Mouse (Mus musculus) myocyte (in vitro differentiated cells): Measurements from ENCODE around the gene C5ar1. TPM values are rescaled to one million over a fixed set of nuclear protein-coding genes. Genes with fewer than 3 reads are reported as not detected.
"Not testable (repeated sequence)": the region's sequence is repeated elsewhere in the genome, so short reads cannot be mapped to it uniquely, and the experiment has no call there.

Experiments used
- H3K27me3 ChIP-seq: one replicate; pipeline ENCODE4 v1.6.1; 2011; ENCODE audit not compliant: control insufficient read depth, insufficient read depth, insufficient read length
- H3K36me3 ChIP-seq: one replicate; pipeline ENCODE4 v1.6.1; 2011; ENCODE audit not compliant: control insufficient read depth, insufficient read depth
- H3K4me2 ChIP-seq: one replicate; pipeline ENCODE4 v1.6.1; 2011; ENCODE audit warnings: low read depth, control low read depth
- H3K4me3 ChIP-seq: one replicate; pipeline ENCODE4 v1.5.1; 2011; ENCODE audit warnings: mild to moderate bottlenecking, control low read depth, moderate library complexity
- H3K79me2 ChIP-seq: one replicate; pipeline ENCODE4 v1.6.1; 2011; ENCODE audit not compliant: control insufficient read depth, insufficient read depth
- H3ac ChIP-seq: one replicate; pipeline ENCODE4 v1.6.1; 2011; ENCODE audit not compliant: control insufficient read depth, insufficient read length
- CEBPB ChIP-seq: IDR thresholded peaks from 2 replicates; pipeline ENCODE4 v1.6.1; 2011; ENCODE audit warnings: mild to moderate bottlenecking, moderate library complexity; ENCODE audit not compliant: poor library complexity, insufficient read depth, severe bottlenecking
- E2F4 ChIP-seq: IDR thresholded peaks from one replicate; pipeline ENCODE4 v1.6.1; 2011; ENCODE audit warnings: mild to moderate bottlenecking, control low read depth, moderate library complexity; ENCODE audit not compliant: insufficient read depth
- MAX ChIP-seq: IDR thresholded peaks from one replicate; pipeline ENCODE4 v1.6.1; 2011; ENCODE audit warnings: low read depth, mild to moderate bottlenecking, control low read depth
- MYOD1 ChIP-seq, 3 experiments: IDR thresholded peaks; one replicate each; pipeline ENCODE4 v1.6.1; 2011; ENCODE audit warnings: control low read depth in 2 of 3, low read depth in 2 of 3, mild to moderate bottlenecking in 2 of 3, moderate library complexity in 1 of 3; ENCODE audit not compliant: insufficient read length in 2 of 3, control insufficient read depth in 1 of 3
- MYOG ChIP-seq, 3 experiments: IDR thresholded peaks; one replicate each; pipeline ENCODE4 v1.6.1; 2011; ENCODE audit warnings: control low read depth in 2 of 3, low read depth in 2 of 3, mild to moderate bottlenecking in 2 of 3; ENCODE audit not compliant: insufficient read length in 2 of 3, control insufficient read depth in 1 of 3, insufficient read depth in 1 of 3
- POLR2A ChIP-seq: IDR thresholded peaks from one replicate; pipeline ENCODE4 v1.6.1; 2011; ENCODE audit warnings: low read depth, mild to moderate bottlenecking, control low read depth, moderate library complexity; ENCODE audit not compliant: insufficient read length
- POLR2AphosphoS2 ChIP-seq: IDR thresholded peaks from one replicate; pipeline ENCODE4 v1.6.1; 2011; ENCODE audit warnings: low read depth, control low read depth; ENCODE audit not compliant: insufficient read length
- REST ChIP-seq: IDR thresholded peaks from one replicate; pipeline ENCODE4 v1.6.1; 2011; ENCODE audit warnings: mild to moderate bottlenecking, control low read depth, moderate library complexity; ENCODE audit not compliant: insufficient read depth, insufficient read length
- SRF ChIP-seq: IDR thresholded peaks from one replicate; pipeline ENCODE4 v1.6.1; 2011; ENCODE audit warnings: low read depth; ENCODE audit not compliant: control insufficient read depth, insufficient read length
- TCF12 ChIP-seq: IDR thresholded peaks from one replicate; pipeline ENCODE4 v1.6.1; 2011; ENCODE audit warnings: mild to moderate bottlenecking, control low read depth; ENCODE audit not compliant: poor library complexity, insufficient read depth, severe bottlenecking
- TCF3 ChIP-seq: IDR thresholded peaks from one replicate; pipeline ENCODE4 v1.6.1; 2011; ENCODE audit warnings: low read depth, control low read depth; ENCODE audit not compliant: insufficient read length
- USF1 ChIP-seq: IDR thresholded peaks from one replicate; pipeline ENCODE4 v1.6.1; 2011; ENCODE audit warnings: low read depth, mild to moderate bottlenecking, control low read depth, moderate library complexity
- polyA plus RNA-seq: library from polyadenylated mRNA; unstranded; fragments of >200 nt; fragmentation: generic; extraction: Trizol; gene quantifications from one replicate; pipeline ENCODE4 v1.2.1, GENCODE M21; 2012; ENCODE audit warnings: missing spikeins

The C5ar1 gene
- polyA plus RNA-seq, 1 experiment: not detected

DNA sequence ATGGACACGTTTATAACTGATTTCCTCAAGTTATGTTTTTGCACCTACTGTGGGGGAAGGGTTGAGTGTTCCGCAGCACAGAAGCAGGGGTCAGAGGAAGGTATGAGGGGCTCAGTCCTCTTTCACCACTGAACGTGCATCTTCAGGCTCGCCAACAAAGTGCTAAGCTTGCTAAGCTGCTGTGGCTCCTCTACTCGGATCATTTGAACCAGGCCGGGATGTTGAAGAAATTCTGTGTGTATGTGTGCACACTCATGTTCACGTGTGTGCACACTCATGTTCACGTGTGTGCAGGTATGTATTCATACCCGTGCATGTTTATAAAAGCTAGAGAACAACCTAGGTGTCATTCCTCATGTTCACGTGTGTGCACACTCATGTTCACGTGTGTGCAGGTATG lies 6.5 kb upstream of the C5ar1 start:
- TF ChIP-seq TCF3: no peak
- TF ChIP-seq POLR2AphosphoS2: no peak
- no peak for TF ChIP-seq TCF12
- TF ChIP-seq SRF: no peak
- no peak for TF ChIP-seq POLR2A
- TF ChIP-seq MYOD1 (IDR thresholded peaks at IDR 0.05; ENCODE audit: control insufficient read depth in 1 of 3, insufficient read length in 2 of 3, low read depth in 2 of 3): no peak
- no peak for TF ChIP-seq CEBPB
- no peak for TF ChIP-seq E2F4
- TF ChIP-seq REST: no peak
- TF ChIP-seq MYOG (IDR thresholded peaks at IDR 0.05; ENCODE audit: control insufficient read depth in 1 of 3, insufficient read depth in 1 of 3, insufficient read length in 2 of 3, low read depth in 2 of 3): no peak
- no peak for TF ChIP-seq MAX
- TF ChIP-seq USF1: no peak
- Histone ChIP-seq H3K36me3 (no peaks in the 10 kb centered on the region), H3ac (no peak overlapping the region), H3K27me3 (no peaks in the 10 kb centered on the region), H3K4me3 (no peak overlapping the region), H3K79me2 (no peaks in the 10 kb centered on the region), H3K4me2 (no peak overlapping the region)

DNA sequence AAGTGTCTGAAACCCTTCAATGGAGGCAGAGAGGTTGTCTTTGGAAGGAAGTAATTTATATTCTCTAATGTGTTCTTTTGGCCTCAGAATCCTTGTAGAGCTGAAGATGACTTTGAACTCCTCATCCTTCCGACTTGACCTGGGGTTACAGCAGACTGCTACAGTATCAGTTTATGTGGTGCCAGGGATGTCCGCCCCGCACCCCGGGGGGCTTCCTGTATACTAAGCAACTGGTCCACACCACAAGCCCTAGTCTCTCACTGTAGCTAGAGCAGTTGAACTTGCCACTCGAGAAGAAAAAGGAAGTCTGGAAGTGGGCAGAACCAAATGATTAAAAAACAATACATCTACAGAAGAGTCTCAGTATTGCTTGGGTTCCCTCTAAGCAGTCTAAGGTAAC lies 4.5 kb upstream of the C5ar1 start:
- no peak overlapping the region for H3K4me3 ChIP-seq
- H3K27me3 ChIP-seq: no peaks in the 10 kb centered on the region
- no peak overlapping the region for H3K4me2 ChIP-seq
- H3ac ChIP-seq: no peak overlapping the region
- no peaks in the 10 kb centered on the region for H3K79me2 ChIP-seq
- no peaks in the 10 kb centered on the region for H3K36me3 ChIP-seq
- TF ChIP-seq POLR2AphosphoS2 (no peak), CEBPB (no peak)

DNA sequence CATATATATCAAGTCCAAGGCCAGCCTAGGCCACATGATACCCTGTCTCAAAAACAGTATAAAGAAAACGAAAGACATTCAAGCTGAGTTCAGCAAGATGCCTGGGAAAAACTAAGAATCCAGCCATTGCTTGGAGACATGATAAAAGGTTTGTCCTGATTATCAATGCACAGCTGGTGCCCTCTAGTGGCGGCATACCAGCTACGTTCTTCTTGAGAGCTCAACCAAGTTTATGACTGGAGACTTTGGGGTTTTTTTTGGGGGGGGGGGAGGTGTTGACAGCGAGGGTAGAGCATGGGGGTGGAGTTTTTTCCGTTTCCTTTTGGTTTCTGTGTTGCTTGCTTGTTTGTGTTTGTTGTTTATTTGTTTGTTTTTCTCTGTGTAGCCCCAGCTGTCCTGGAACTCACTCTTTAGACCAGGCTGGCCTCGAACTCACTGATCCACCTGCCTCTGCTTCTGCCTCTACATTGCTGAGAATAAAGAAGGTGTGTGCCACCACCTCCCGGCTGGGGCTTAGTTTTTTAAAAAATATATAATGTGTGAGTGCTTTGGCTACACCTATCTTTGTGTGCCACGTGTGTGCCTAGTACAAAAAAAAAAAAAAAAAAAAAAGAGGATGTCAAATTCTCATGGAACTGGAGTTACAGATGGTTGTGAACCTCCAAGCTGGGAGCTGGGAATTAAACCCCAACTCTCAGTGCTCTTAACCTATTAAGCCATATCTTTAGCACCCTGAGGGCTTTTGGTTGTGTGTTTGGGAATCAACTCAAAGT lies 3.9 kb upstream of the C5ar1 start:
- no peak overlapping the region for H3K4me3 ChIP-seq
- H3K36me3 ChIP-seq: no peaks in the 10 kb centered on the region
- H3ac ChIP-seq: no peak overlapping the region
- no peak overlapping the region for H3K4me2 ChIP-seq
- no peaks in the 10 kb centered on the region for H3K27me3 ChIP-seq
- H3K79me2 ChIP-seq: no peaks in the 10 kb centered on the region
- no peak for TF ChIP-seq POLR2A
- TF ChIP-seq TCF12: no peak
- TF ChIP-seq MYOD1 (IDR thresholded peaks at IDR 0.05; ENCODE audit: control insufficient read depth in 1 of 3, insufficient read length in 2 of 3, low read depth in 2 of 3): no peak
- TF ChIP-seq CEBPB: no peak
- TF ChIP-seq MAX: no peak
- TF ChIP-seq REST: no peak
- no peak for TF ChIP-seq SRF
- TF ChIP-seq USF1: no peak
- TF ChIP-seq MYOG (IDR thresholded peaks at IDR 0.05; ENCODE audit: control insufficient read depth in 1 of 3, insufficient read depth in 1 of 3, insufficient read length in 2 of 3, low read depth in 2 of 3): no peak
- no peak for TF ChIP-seq POLR2AphosphoS2
- TF ChIP-seq E2F4: no peak
- TF ChIP-seq TCF3: no peak

DNA sequence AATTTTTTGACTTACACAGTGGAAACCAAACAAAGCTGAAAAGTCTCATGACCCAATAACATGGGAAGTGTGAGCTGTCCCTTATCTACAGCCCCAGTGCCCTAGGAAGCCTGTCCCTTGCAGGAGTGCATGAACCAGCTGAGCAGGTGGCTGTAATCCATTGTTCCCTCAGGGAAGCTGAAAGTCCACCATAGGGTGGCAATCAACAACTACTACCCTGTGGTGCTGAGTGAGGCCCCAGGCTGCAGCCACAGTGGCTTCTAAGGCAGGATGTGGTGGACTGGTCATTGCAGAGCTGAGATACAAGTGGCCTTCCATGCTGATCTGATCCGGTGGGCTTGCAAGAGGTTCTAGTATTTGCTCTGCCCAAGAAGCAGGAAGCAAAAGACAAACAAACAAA lies 1.8 kb upstream of the C5ar1 start:
- H3K4me2 ChIP-seq: no peak overlapping the region
- no peak overlapping the region for H3K4me3 ChIP-seq
- H3ac ChIP-seq: no peak overlapping the region
- no peaks in the 10 kb centered on the region for H3K79me2 ChIP-seq
- no peak for TF ChIP-seq MYOD1 (IDR thresholded peaks at IDR 0.05; ENCODE audit: control insufficient read depth in 1 of 3, insufficient read length in 2 of 3, low read depth in 2 of 3)
- TF ChIP-seq TCF12: no peak
- TF ChIP-seq USF1: no peak
- no peak for TF ChIP-seq POLR2A
- H3K27me3 ChIP-seq: no peaks in the 10 kb centered on the region
- H3K36me3 ChIP-seq: no peaks in the 10 kb centered on the region

DNA sequence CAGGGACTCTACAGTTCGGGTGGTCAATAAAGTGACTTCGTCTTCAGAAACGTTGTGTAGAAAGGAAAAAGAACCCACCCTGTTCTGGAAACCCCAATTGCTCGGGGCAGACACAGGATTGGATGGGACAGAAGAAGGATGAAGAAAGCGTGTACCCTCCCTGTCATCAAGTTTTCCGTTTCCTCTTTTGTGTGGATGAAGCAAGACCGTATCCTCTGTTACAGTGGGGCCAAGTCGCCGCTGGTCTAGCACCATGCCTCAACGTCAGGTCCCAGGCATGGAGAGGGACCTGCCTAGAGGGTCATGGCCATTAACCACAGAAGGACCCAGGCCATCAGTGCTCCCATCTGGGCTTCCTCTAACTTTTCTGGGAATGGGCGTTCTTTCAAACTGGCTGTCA lies 1.5 kb downstream of the C5ar1 start:
- no peak for TF ChIP-seq REST
- TF ChIP-seq CEBPB: no peak
- no peak for TF ChIP-seq MAX
- TF ChIP-seq E2F4: no peak
- TF ChIP-seq TCF12: no peak
- TF ChIP-seq MYOD1 (IDR thresholded peaks at IDR 0.05; ENCODE audit: control insufficient read depth in 1 of 3, insufficient read length in 2 of 3, low read depth in 2 of 3): no peak
- TF ChIP-seq SRF: no peak
- no peak for TF ChIP-seq POLR2A
- no peak for TF ChIP-seq MYOG (IDR thresholded peaks at IDR 0.05; ENCODE audit: control insufficient read depth in 1 of 3, insufficient read depth in 1 of 3, insufficient read length in 2 of 3, low read depth in 2 of 3)
- no peak for TF ChIP-seq TCF3
- no peak for TF ChIP-seq USF1
- no peak for TF ChIP-seq POLR2AphosphoS2

DNA sequence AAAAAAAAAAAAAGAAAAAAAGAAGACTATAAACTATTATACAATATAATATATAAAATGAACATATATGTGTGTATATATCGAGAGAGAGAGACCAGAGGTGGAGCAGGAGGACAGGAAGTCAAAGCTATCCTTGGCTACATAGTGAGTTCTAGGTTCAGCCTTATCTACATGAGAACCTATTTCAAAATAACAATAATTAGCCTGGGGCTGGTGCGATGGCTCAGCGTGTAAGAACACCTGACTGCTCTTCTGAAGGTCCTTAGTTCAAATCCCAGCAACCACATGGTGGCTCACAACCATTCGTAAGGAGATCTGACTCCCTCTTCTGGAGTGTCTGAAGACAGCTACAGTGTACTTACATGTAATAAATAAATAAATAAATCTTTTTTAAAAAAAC lies 3.4 kb downstream of the C5ar1 start:
- not testable (repeated sequence) for H3K4me2 ChIP-seq, H3K36me3 ChIP-seq, H3ac ChIP-seq, H3K4me3 ChIP-seq, H3K27me3 ChIP-seq, H3K79me2 ChIP-seq

More for the DNA sequence above, 1.5 kb downstream of the C5ar1 start:
- Histone ChIP-seq H3K36me3 (no peaks in the 10 kb centered on the region), H3ac (no peak overlapping the region), H3K27me3 (no peaks in the 10 kb centered on the region), H3K79me2 (no peaks in the 10 kb centered on the region), H3K4me3 (no peak overlapping the region), H3K4me2 (no peak overlapping the region)
